Mouse (Mus musculus) bone marrow macrophage, adult 2 months (primary cell): ENCODE results near the gene Zfp672. TPM values are rescaled to one million over a fixed set of nuclear protein-coding genes. Genes with fewer than 3 reads are reported as not detected.
"Not testable (repeated sequence)": the region's sequence is repeated elsewhere in the genome, so short reads cannot be mapped to it uniquely, and the experiment has no call there.

Source experiments
- H3K27ac ChIP-seq: 2 replicates; pipeline ENCODE4 v1.5.1; 2012; ENCODE audit warnings: low read depth, low read length; ENCODE audit not compliant: insufficient read depth
- H3K4me1 ChIP-seq: 2 replicates; pipeline ENCODE4 v1.6.1; 2012; ENCODE audit warnings: low read length; ENCODE audit not compliant: control insufficient read depth, insufficient read depth
- H3K4me3 ChIP-seq: 2 replicates; pipeline ENCODE4 v1.5.1; 2012; ENCODE audit warnings: mild to moderate bottlenecking, low read length, moderate library complexity; ENCODE audit not compliant: insufficient read depth
- CTCF ChIP-seq: IDR thresholded peaks from 2 replicates; pipeline ENCODE4 v1.5.1; 2012; ENCODE audit warnings: low read depth, mild to moderate bottlenecking, low read length, moderate library complexity
- POLR2A ChIP-seq: IDR thresholded peaks from 2 replicates; pipeline ENCODE4 v1.6.1; 2012; ENCODE audit warnings: mild to moderate bottlenecking, low read depth, low read length, borderline replicate concordance
- polyA plus RNA-seq: library from polyadenylated mRNA; stranded (reverse); fragments of >200 nt; gene quantifications from 2 replicates; pipeline ENCODE4 v1.2.4, GENCODE M21; 2012; ENCODE audit not compliant: missing spikeins, insufficient read depth, insufficient read length

Zfp672 gene
- polyA plus RNA-seq, 1 experiment = 14.2 TPM

DNA sequence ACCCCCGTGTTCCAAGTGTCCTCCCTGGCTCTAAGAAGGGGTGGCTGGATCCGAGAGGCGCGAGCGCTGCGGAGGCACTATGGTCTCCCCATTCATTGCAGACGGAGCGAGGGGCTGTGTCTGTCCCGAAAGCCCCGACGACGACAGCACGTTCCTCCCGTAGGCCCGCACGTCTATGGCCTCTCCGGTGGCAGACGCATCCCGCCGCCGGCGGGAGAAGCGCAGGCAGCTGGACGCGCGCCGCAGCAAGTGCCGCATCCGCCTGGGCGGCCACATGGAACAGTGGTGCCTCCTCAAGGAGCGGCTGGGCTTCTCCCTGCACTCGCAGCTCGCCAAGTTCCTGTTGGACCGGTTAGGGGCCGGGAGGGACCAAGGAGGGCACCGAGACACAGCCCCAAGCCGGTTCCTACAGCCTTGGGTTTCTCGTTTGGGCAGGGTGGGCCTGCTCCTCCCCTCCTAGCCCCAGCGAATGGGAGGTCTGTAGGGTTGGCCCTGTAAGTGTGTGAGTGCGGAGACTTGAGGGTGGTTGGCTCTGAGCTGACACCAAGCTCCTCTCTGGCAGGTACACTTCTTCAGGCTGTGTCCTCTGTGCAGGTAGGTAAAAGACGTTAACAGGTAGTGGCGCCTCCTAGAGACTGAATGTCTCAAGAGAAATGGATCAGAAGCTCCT lies 22.6 kb downstream of the Zfp672 start:
- Histone ChIP-seq H3K4me1 (peaks cover 8% of the 10 kb centered on the region; the same call in 1 of the 2 replicates), H3K27ac (peak overlapping the region; percentile 0; the same call in 1 of the 2 replicates), H3K4me3 (peak overlapping the region; percentile 74)
- 0 out of 2 replicates have a peak, but pooled peaks have one; percentile 31 for TF ChIP-seq CTCF
- TF ChIP-seq POLR2A = no peak

DNA sequence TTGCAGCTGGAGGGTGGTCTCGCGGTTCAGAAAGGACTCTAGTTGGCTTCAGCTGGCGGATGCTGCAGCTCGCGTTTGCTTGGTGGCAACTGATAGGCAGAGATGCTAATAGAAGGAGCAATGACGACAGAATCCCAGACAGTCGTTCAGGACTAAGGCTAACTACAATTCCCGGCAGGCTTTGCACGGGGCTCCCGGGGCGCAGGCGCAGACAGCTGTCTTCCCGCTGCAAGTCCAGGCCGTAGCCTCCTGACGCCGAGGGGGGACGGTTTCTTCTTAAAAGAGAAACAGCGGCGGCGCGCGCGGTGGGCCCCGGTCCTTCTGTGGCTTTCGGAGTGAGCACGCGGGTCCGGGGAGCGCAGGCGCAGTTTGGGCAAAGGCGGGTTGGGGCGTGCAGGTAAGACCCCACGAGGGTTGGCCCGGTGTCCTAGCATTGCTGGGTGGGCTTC lies 23.3 kb downstream of the Zfp672 start, which contains the start of gene Zfp692:
Gene Zfp692 (plus strand): TSS at position 210 of the 449 bp plus-strand sequence.
- Histone ChIP-seq H3K4me3 (peak within 1 kb of the TSS; percentile 74), H3K27ac (peak within 1 kb of the TSS; percentile 0; the same call in 1 of the 2 replicates), H3K4me1 (peaks cover 8% of the 10 kb centered on the region; the same call in 1 of the 2 replicates)
- no peak for TF ChIP-seq CTCF
- TF ChIP-seq POLR2A = no peak

DNA sequence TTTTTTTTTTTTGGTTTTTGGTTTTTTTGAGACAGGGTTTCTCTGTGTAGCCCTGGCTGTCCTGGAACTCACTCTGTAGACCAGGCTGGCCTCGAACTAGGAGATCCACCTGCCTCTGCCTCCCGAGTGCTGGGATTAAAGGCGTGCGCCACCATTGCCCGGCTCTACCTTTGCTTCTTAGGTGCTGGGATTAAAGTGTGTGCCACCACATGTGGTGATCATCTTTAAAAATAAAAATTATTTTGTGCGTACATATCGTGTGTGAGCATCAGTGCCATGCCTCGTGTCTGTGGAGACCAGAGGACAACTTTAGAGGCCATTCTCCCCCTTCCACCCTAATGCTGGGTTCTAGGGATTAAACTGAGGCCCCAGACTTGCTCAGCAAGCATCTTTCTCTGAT lies 24.8 kb downstream of the Zfp672 start:
- not testable (repeated sequence) for H3K4me3 ChIP-seq, H3K4me1 ChIP-seq, H3K27ac ChIP-seq

DNA sequence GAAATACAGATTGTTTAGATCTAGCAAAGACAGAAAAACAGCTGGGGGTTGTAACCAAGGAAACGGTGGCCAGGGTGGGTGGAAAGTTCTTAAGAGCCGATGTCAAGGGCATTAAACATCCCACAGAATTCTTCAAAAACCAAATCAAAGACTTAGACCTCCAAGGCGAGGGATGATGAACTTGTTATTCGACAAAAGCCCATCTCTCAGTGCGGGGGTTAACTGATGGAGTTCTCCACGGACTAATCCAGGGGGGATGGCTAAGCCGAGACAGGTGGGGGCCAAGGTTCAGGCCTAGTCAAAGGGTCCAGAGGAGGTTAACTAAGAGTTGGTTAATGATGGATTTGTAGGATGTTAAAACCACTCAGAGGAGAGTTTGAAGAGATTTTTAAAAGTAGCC lies 26.5 kb downstream of the Zfp672 start:
- Histone ChIP-seq H3K4me3 (peak overlapping the region; percentile 30; the same call in 1 of the 2 replicates), H3K27ac (no peak overlapping the region), H3K4me1 (peaks cover 8% of the 10 kb centered on the region; the same call in 1 of the 2 replicates)
- TF ChIP-seq CTCF = no peak
- TF ChIP-seq POLR2A = no peak

DNA sequence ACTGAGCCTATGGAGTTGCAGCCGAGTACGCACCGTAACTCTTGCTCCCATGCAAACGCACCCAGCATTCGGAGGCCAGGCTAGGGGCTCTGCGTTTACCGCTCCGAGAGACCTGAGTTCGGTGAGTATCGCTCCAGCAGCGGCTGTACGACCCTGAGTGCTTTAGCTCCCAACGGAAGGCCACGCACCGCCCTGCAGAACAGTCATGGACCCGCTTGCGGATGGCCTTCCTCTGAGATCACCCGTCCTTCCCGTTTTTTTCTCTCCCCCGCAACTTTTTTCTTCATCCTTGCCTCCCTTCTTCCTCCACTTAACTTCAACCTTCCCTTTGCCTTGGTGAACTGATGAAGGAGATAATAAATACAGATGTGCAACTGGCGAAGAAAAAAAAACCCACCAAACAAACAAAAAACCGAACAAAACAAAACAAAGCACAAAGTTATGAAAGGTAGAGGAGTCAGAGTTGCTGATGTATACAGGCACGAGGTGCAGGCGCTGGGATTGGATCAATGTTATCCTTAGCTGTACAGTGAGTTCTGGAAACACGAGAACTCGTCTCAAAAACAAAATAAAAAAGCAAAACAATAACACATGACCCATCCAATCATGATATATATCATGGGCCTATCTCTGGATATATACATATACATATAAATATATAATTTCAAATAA lies 27.2 kb downstream of the Zfp672 start:
- peaks cover 8% of the 10 kb centered on the region; the same call in 1 of the 2 replicates for H3K4me1 ChIP-seq
- H3K27ac ChIP-seq = peak overlapping the region; percentile 59
- H3K4me3 ChIP-seq = peak overlapping the region; percentile 73
- TF ChIP-seq POLR2A = no peak
- no peak for TF ChIP-seq CTCF

DNA sequence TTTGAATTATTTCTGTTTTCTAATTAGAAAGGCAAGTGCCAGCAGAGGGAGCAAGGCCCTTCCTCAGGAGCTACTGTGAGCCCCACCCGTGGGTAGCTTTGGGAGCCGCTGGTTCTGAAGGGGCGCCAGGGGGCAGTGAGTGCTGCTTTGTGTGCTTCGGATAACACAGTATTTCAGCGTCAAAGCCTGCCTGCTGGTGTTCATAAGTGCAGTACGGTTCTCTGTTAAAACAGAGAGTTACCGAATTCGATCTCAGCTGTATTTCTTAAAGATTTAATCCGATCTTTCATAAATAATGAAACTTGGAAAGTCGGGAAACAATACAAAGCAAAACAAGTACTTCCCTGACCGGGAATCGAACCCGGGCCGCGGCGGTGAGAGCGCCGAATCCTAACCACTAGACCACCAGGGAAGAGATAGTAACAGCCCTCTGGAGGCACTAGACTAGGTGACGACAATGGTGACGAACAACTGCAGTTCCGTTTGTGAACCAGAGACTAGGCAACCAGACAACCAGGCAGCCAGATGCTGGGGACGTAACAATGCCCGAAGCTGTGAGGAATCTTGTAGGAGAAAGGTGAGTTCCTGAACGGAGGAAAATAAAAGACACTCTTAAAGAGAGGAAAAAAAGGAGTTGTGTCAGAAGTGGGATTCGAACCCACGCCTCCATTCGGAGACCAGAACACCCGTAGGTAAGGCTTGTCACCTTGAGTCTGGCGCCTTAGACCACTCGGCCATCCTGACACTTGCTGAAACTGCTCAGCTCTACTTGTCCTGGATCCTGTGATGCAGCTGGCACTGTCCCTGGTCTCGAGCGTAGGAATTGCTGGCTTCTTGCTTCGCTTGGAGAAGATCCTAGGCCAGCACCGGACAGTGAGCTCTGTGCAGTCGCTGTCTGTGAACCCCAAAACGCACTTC lies 28.0 kb downstream of the Zfp672 start:
- Histone ChIP-seq H3K4me3 (peak overlapping the region; percentile 73), H3K27ac (peak overlapping the region; percentile 62), H3K4me1 (peaks cover 8% of the 10 kb centered on the region; the same call in 1 of the 2 replicates)
- no peak for TF ChIP-seq POLR2A
- TF ChIP-seq CTCF = peak; percentile 54

DNA sequence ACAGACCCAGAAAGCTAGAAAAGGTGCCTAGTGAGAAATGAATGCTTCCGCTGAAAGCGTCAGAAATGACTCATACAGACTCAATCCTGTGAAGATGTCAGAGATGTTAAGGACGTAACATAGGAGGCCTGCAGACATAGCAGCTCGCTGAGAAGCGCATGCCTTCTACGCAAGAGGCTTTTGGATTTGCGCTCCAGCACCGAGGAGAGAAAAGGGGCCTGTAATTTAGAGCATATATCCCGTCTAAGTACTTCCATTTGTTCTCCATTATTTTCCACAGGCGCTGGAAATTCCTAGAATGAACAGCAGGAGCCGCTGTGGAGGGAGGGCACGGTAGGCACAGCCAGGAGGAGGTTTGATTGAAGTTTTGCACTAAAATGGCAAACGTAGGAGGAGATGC lies 29.1 kb downstream of the Zfp672 start:
- peak; percentile 82 for TF ChIP-seq CTCF
- no peak for TF ChIP-seq POLR2A
- no peak overlapping the region for H3K27ac ChIP-seq
- peaks cover 4% of the 10 kb centered on the region; the same call in 1 of the 2 replicates for H3K4me1 ChIP-seq
- H3K4me3 ChIP-seq = peak overlapping the region; percentile 73

DNA sequence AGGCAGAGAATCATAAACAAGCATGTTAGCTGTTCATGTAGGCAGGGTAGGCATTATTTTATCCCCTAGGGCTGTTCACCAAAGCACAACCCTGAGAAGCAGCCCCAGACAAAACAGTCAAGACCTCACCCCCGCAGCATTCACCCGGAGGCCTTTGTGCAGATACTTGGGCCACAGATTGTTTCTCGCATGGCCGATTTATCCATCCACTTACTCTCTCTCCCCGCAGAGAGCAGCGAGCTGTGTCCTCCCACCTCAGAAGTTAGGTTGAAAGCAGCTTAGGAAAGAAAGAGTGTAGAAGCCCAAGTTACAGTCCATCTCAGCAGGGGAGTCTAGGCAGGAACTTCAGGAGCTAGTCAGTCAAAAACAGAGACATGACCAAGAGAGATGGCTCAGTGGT lies 32.7 kb downstream of the Zfp672 start:
- Histone ChIP-seq H3K4me3 (no peak overlapping the region), H3K4me1 (no peaks in the 10 kb centered on the region), H3K27ac (no peak overlapping the region)
- TF ChIP-seq CTCF (no peak), POLR2A (no peak)

DNA sequence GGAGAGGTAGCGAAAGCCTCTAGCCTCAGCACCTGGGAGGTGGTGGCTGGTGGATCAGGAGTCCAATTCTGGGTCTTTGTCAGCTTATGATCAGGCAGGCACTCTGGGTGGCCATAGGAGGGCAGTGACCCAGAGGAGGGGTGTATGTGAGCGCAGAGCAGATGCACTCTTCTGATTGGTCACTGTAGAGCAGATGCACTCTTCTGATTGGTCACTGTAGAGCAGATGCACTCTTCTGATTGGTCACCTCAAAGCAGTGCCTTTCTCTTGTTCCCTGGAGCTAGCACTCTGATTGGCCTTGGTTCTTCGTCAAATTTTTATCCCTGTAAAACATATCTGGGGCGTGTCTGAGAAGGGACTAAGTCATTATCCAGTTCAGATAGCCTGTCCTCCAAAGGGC lies 37.3 kb downstream of the Zfp672 start:
- H3K4me1 ChIP-seq = no peaks in the 10 kb centered on the region
- H3K27ac ChIP-seq = no peak overlapping the region
- H3K4me3 ChIP-seq = no peak overlapping the region
- TF ChIP-seq CTCF (no peak), POLR2A (no peak)
